Mouse (Mus musculus) liver, embryonic 14 days (tissue): Measurements from ENCODE around the gene Prr5. TPM values are rescaled to one million over a fixed set of nuclear protein-coding genes. Genes with fewer than 3 reads are reported as not detected.

ENCODE experiments used
- polyA plus RNA-seq: library from polyadenylated mRNA; depleted of rRNA; stranded (reverse); fragments of >200 nt; gene quantifications from 2 replicates; pipeline ENCODE4 v1.2.3, GENCODE M21; 2012; rRNA removed

Gene Prr5
- 4.7 and 5.1 TPM in 2 replicates for polyA plus RNA-seq

DNA sequence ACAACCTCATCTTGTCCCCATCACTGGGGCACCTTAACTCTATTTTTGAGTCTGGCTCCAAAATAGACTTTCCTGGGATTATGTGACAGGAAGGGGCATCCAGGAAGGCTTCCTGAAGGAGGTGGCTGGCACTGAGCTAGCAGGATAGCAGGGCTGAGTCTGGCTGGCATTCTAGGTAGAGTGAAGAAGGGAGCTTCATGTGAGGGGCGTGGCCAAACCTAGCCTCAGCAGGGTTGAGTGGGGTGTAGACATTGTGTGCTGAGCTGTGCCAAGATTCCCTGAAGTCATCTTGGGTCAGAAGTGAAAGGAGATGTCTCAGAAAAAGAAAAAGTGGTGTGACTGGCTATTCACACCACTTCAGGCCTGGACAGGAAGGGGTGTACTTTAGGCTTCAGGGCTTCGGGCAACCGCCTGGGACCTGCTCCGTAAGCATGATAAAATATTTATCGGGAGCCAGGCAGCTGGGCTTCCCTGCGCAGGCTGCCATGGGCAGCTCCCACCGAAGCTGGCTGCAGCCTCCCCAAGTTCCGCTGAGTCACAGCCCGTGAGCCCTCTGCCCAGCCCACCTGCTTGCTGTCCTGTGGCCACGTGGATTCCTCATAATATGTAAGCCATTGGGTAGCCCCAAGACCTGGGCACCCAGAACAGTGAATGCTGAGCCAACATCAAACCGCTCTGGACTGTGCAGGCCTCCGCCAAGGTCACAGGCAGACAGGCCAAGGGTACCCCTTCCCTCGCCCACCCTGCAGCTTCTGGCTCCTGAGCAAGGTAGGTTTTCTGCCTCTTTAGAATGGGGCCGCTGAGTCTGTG lies at the start of gene Prr5:
Gene Prr5 (plus strand): TSS at position 683 of the 810 bp plus-strand sequence.

DNA sequence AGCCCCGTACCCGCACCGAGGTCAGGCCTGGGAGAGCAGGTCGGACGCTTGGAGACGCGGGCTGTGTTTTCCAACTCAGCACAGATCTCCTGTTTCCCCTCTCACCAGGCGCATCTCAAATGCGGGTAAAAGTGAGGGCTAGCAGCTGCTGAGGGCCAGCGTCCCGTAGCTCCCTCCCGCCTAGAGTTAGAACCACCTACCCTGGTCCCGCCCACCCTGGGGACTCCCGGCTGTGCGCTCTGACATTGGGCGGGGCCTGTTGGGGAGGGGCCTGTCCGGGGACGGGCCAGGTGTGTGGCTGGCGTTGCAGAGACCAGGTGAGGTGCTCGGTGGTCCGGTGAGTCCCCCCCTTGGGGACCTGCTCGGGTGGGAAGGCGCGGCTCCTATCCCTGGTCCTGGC lies 50.4 kb downstream of the Prr5 start, which contains the start of gene Arhgap8:
Gene Arhgap8 (plus strand): TSS at position 262 of the 400 bp plus-strand sequence.

Other genes with a start within 250 kb of the Prr5 start
- 0.06 and 0.25 TPM in 2 replicates for gene Shisal1, start 222.5 kb upstream of the Prr5 start, polyA plus RNA-seq
- 0.40 and 0.53 TPM in 2 replicates for gene Rtl6, start 111.8 kb upstream of the Prr5 start, polyA plus RNA-seq
- gene Arhgap8, start 50.4 kb downstream of the Prr5 start, polyA plus RNA-seq, result 0.33 and 0.46 TPM in 2 replicates
- 0.28 and 0.39 TPM in 2 replicates for gene Phf21b, start 186.4 kb downstream of the Prr5 start, polyA plus RNA-seq